Mouse (Mus musculus) E14TG2a.4 (cell line): Measurements from ENCODE around the gene Igtp.
"Not testable (repeated sequence)": the region's sequence is repeated elsewhere in the genome, so short reads cannot be mapped to it uniquely, and the experiment has no call there.

Experiments
- H3K27me3 ChIP-seq: 2 replicates; pipeline ENCODE4 v1.6.1; 2014; ENCODE audit warnings: low read length, control low read depth; ENCODE audit not compliant: insufficient read depth
- H3K36me3 ChIP-seq: 2 replicates; pipeline ENCODE4 v1.6.1; 2014; ENCODE audit warnings: low read length, control low read depth; ENCODE audit not compliant: insufficient read depth
- H3K4me1 ChIP-seq: replicated peaks from 2 replicates; pipeline ENCODE4 v1.6.1; 2014; ENCODE audit warnings: low read depth, low read length, control low read depth
- H3K4me3 ChIP-seq: replicated peaks from 2 replicates; pipeline ENCODE4 v1.5.1; 2014; ENCODE audit warnings: mild to moderate bottlenecking, low read length
- H3K9me3 ChIP-seq: 2 replicates; pipeline ENCODE4 v1.6.1; 2014; ENCODE audit warnings: low read length, control low read depth
- CTCF ChIP-seq: conservative IDR thresholded peaks from 2 replicates; pipeline ENCODE4 v1.5.1; 2014; ENCODE audit warnings: low read length
- NANOG ChIP-seq: IDR thresholded peaks from 2 replicates; pipeline ENCODE4 v1.6.1; 2014; ENCODE audit warnings: borderline replicate concordance, low read length, mixed read lengths
- POU5F1 ChIP-seq: IDR thresholded peaks from 2 replicates; pipeline ENCODE4 v1.6.1; 2014; ENCODE audit warnings: low read length, borderline replicate concordance

The Igtp gene

GRCm38 (mm10) chr11:58179563-58179962 lies 19.8 kb upstream of the Igtp start:
- peaks cover 64% of the 10 kb centered on the region for H3K36me3 ChIP-seq
- H3K4me1 ChIP-seq, result peaks cover 8% of the 10 kb centered on the region
- no peaks in the 10 kb centered on the region for H3K27me3 ChIP-seq
- H3K4me3 ChIP-seq, result no peak overlapping the region
- TF ChIP-seq CTCF (peak; percentile 65), POU5F1 (no peak), NANOG (no peak)
- no peaks in the 10 kb centered on the region for H3K9me3 ChIP-seq

GRCm38 (mm10) chr11:58179986-58180385 lies 19.4 kb upstream of the Igtp start:
- H3K4me3 ChIP-seq, H3K9me3 ChIP-seq, H3K4me1 ChIP-seq, H3K27me3 ChIP-seq: not testable (repeated sequence)
- H3K36me3 ChIP-seq, result peaks cover 60% of the 10 kb centered on the region

- no peak overlapping the region for H3K4me3 ChIP-seq
- no peak for TF ChIP-seq CTCF
- no peak for TF ChIP-seq POU5F1
- no peak for TF ChIP-seq NANOG
- H3K4me1 ChIP-seq, result peaks cover 8% of the 10 kb centered on the region
- peaks cover 52% of the 10 kb centered on the region for H3K36me3 ChIP-seq
- no peaks in the 10 kb centered on the region for H3K9me3 ChIP-seq
- H3K27me3 ChIP-seq, result no peaks in the 10 kb centered on the region
Measured at GRCm38 (mm10) chr11:58180756-58181155, 18.6 kb upstream of the Igtp start.

GRCm38 (mm10) chr11:58183579-58183978 lies 15.8 kb upstream of the Igtp start:
- H3K4me1 ChIP-seq, result peaks cover 8% of the 10 kb centered on the region
- peaks cover 24% of the 10 kb centered on the region for H3K36me3 ChIP-seq
- H3K9me3 ChIP-seq, result no peaks in the 10 kb centered on the region
- TF ChIP-seq CTCF, result no peak
- TF ChIP-seq POU5F1, result no peak
- no peak for TF ChIP-seq NANOG
- H3K27me3 ChIP-seq, result peaks cover 4% of the 10 kb centered on the region; the same call in 1 of the 2 replicates
- no peak overlapping the region for H3K4me3 ChIP-seq

GRCm38 (mm10) chr11:58189675-58190074 lies 9.7 kb upstream of the Igtp start:
- H3K36me3 ChIP-seq, result no peaks in the 10 kb centered on the region
- H3K4me1 ChIP-seq, result peaks cover 15% of the 10 kb centered on the region
- peaks cover 4% of the 10 kb centered on the region; the same call in 1 of the 2 replicates for H3K27me3 ChIP-seq
- H3K9me3 ChIP-seq, result no peaks in the 10 kb centered on the region
- TF ChIP-seq CTCF (no peak), POU5F1 (no peak), NANOG (no peak)
- no peak overlapping the region for H3K4me3 ChIP-seq

- Histone ChIP-seq H3K4me3 (no peak overlapping the region), H3K36me3 (no peaks in the 10 kb centered on the region), H3K9me3 (no peaks in the 10 kb centered on the region), H3K27me3 (peaks cover 28% of the 10 kb centered on the region), H3K4me1 (peaks cover 19% of the 10 kb centered on the region)
- no peak for TF ChIP-seq NANOG
Measured at GRCm38 (mm10) chr11:58193326-58193725, 6.0 kb upstream of the Igtp start.

- Histone ChIP-seq H3K36me3 (no peaks in the 10 kb centered on the region), H3K9me3 (no peaks in the 10 kb centered on the region), H3K4me3 (no peak overlapping the region), H3K27me3 (peaks cover 29% of the 10 kb centered on the region), H3K4me1 (peaks cover 24% of the 10 kb centered on the region)
- no peak for TF ChIP-seq NANOG
- no peak for TF ChIP-seq POU5F1
- no peak for TF ChIP-seq CTCF
Measured at GRCm38 (mm10) chr11:58193860-58194520, 5.4 kb upstream of the Igtp start.

GRCm38 (mm10) chr11:58198663-58199062 lies 693 bp upstream of the Igtp start:
- peaks cover 36% of the 10 kb centered on the region for H3K4me1 ChIP-seq
- no peak for TF ChIP-seq CTCF
- no peak for TF ChIP-seq POU5F1
- TF ChIP-seq NANOG, result no peak
- no peak overlapping the region; the same call in 1 of the 2 replicates for H3K4me3 ChIP-seq
- peaks cover 46% of the 10 kb centered on the region for H3K27me3 ChIP-seq
- H3K36me3 ChIP-seq, result no peaks in the 10 kb centered on the region
- H3K9me3 ChIP-seq, result no peaks in the 10 kb centered on the region

GRCm38 (mm10) chr11:58200226-58200625 lies 870 bp downstream of the Igtp start:
- Histone ChIP-seq H3K4me1 (peaks cover 24% of the 10 kb centered on the region), H3K9me3 (no peaks in the 10 kb centered on the region), H3K36me3 (no peaks in the 10 kb centered on the region), H3K27me3 (peaks cover 53% of the 10 kb centered on the region), H3K4me3 (no peak overlapping the region)
- TF ChIP-seq POU5F1 (no peak), CTCF (no peak), NANOG (no peak)

GRCm38 (mm10) chr11:58201052-58201451 lies 1.7 kb downstream of the Igtp start:
- TF ChIP-seq CTCF (no peak), POU5F1 (no peak), NANOG (no peak)
- no peaks in the 10 kb centered on the region for H3K9me3 ChIP-seq
- H3K4me1 ChIP-seq, result peaks cover 24% of the 10 kb centered on the region
- no peaks in the 10 kb centered on the region for H3K36me3 ChIP-seq
- H3K4me3 ChIP-seq, result no peak overlapping the region
- H3K27me3 ChIP-seq, result peaks cover 58% of the 10 kb centered on the region
